Mouse (Mus musculus): ENCODE results near the gene Wdr66.

Wdr66 gene

DNA sequence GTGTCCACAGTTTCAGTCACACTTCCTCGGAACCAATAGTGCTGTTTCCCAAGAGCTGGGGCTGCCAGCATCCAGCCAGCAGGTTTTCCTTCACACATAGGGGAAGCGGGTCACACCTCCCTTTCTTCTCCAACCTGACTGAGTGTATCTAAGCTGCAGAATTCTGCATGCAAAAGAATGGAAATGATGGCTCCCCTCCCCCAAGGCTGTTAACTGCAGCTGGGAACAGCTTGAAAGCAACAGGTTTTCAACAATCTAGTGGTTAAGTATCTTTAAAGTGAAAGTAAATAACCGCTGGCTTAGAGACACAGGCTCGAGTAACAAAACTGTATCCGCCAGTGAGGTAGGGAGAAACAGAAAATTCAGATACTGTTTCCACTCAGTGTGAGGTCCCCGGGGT lies 66.1 kb downstream of the Wdr66 start:
- peak; percentile 42 for DNase-seq

GRCm38 (mm10) chr5:123320136-123320535 lies 68.2 kb downstream of the Wdr66 start:
- DNase-seq: no peak

- DNase-seq: no peak
Measured at GRCm38 (mm10) chr5:123324242-123324641, 72.3 kb downstream of the Wdr66 start.

DNA sequence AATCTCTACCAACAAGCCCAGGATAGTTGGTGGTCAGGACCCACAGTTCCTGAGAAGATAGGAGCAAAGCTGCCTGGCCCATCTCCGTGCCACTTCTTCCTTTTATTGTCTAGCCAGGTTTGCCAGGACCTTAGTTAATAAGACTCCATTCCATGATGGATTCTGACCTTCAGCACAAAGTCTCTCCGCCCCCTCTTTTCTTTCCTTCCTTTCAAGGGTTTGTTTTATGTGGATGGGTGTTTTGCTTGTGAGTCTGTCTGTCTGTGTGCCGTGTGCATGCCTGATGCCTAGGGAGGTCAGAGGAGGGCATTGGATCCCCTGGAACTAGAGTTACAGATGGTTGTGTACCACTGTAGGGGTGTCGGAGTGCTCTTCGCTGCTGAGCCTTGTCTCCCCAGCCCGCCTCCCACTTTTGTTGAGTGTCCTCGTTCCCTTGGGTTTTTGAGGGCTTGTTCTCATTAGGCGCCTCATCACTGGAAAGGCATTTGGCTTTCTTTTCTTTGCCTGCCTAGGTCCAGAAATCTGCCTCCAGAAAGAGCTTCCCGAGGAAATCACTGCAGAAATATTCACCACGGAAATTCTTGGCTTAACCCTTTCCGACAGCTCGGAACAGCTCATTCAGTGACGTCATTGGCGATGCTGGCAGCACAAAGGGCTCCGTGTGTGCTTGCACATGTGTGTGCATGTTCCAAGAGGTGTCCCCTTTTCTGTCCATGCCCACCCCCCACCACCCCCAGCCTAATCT lies 74.3 kb downstream of the Wdr66 start:
- peak; percentile 32 for DNase-seq

DNA sequence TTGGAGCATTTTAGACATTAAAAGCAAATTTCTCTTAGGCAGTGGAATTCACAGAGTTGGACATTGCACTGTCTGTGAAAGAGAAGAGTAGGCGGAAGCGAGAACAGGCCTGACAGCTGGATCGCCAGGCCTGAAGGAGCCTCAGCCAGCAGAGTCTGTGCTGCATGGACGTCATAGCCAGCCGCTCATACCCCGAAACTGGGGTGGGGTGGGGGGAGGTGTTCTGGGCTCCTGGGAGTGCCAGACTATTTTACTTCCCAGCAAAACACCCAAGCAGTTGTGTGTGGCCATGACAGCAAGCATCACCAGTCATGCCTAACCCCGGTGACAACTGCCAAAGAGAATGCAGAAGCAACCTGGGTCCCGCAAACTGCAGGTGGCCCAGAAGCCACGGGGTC lies 74.8 kb downstream of the Wdr66 start:
- peak; percentile 64 for DNase-seq

DNA sequence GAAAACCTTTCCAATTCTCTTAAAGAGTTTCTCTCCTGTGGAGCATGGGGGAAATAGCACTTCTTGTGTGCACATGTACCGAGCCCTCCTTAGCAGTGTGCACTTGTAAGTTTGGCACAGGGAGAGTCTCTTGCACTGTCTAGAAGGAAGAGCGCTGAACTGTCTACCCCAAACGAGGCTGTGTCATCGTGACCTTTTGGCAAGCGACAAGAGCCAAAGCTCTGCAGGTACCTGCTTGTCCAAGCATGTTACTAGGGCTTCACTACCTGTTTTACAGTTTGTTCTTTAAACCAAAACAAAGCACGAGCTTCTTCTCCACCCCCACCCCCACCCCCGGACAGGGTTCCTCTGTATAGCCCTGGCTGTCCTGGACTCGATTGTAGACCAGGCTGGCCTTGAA lies 75.8 kb downstream of the Wdr66 start:
- DNase-seq: no peak

GRCm38 (mm10) chr5:123333566-123333965 lies 81.7 kb downstream of the Wdr66 start:
- no peak for DNase-seq

- DNase-seq: no peak
Measured at GRCm38 (mm10) chr5:123336205-123336961, 84.5 kb downstream of the Wdr66 start.

GRCm38 (mm10) chr5:123338463-123338862 lies 86.6 kb downstream of the Wdr66 start:
- DNase-seq: no peak

GRCm38 (mm10) chr5:123343707-123344627 lies 92.1 kb downstream of the Wdr66 start, which contains the start of gene Bcl7a:
TSS of gene Bcl7a (plus strand) at chr5:123343834.
- peak; percentile 94 for DNase-seq

GRCm38 (mm10) chr5:123344628-123344962 lies 92.7 kb downstream of the Wdr66 start:
- no peak for DNase-seq

- peak; percentile 78 for DNase-seq
Measured at GRCm38 (mm10) chr5:123344963-123345852, 93.3 kb downstream of the Wdr66 start.

GRCm38 (mm10) chr5:123345853-123346654 lies 94.2 kb downstream of the Wdr66 start:
- peak; percentile 81 for DNase-seq

DNA sequence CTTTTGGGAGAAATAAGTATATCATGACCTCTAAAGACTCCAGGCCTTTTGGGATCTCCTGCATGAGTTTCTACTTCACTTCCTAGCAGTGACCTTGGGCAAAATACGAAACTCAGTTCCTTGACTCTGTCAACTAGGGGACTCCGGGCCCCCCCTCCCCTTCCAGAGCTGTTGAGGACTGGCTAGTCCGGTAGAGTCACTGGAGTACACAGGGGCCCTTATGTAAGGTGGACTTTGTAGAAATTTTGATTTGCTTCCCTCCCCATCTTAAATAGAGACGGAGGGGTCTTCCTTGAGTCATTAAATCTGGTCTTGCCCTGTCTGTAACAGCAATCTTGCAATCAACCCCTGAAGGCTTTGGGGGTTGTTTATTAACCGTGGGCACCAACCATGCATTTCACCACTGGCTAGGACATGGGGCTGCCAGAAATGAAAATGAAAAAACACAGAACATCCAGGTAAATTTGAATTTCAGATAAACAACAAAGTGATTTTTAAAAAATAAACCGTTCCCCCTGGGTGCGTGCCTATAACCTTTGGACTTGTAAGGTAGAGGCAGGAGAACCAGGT lies 94.9 kb downstream of the Wdr66 start:
- peak; percentile 72 for DNase-seq

- no peak for DNase-seq
Measured at GRCm38 (mm10) chr5:123347985-123348384, 96.1 kb downstream of the Wdr66 start.

GRCm38 (mm10) chr5:123350386-123350785 lies 98.5 kb downstream of the Wdr66 start:
- peak; percentile 66 for DNase-seq

DNA sequence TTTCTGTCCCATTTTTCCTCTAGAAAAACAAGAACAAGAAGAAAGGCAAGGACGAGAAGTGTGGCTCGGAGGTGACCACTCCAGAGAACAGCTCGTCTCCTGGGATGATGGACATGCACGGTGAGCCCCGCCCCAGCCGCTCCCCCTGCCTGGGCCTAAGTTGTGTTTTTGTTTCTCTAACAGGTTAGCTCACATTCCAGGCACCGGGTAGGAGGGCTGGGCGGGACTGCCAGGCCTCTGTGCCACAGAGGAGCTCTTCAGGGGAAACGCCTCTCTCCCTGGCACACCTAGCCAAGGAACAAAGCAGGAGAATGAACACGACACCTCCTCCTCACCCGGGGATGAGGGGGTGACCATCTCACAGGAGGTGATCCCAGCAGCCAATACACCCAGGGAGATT lies 104.0 kb downstream of the Wdr66 start:
- DNase-seq: peak; percentile 73

DNA sequence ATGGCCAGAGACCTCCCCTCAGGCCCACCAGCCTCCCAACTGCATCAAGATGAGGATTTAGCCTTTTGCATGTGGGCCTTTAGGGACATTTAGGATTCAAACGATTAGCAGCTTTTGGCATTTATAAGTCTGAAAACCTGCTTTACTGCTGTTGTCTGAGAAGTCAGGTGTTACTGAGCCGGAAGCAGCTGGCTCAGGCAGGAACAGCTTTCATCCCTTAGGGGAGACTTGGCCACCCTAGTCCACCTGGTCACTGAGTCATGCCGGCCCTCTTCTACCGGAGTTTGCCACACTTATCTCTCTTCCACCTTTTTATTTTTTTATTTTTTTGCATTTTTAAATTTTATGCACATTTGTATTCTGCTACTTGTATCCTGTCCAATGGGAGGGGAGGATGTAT lies 105.4 kb downstream of the Wdr66 start:
- DNase-seq: peak; percentile 30

DNA sequence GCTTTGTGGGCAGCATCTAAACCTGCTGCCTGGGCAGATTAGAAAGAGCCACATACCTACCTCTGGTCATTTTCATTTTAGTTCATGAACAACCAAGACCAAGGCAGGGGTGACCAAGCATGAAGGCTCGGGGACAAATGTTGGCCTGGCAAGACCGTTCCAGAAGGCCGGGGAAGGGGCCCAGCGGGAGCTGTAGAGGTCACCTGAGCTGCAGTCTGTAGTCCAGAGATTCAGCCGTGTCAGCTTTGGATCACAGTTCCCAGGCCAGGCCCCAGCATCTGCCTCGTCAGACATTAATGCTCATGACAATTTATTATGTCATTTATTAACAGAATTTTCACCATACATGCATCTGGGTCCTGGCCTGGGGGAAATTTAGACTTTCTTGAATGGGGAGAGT lies 107.5 kb downstream of the Wdr66 start:
- peak; percentile 85 for DNase-seq

DNA sequence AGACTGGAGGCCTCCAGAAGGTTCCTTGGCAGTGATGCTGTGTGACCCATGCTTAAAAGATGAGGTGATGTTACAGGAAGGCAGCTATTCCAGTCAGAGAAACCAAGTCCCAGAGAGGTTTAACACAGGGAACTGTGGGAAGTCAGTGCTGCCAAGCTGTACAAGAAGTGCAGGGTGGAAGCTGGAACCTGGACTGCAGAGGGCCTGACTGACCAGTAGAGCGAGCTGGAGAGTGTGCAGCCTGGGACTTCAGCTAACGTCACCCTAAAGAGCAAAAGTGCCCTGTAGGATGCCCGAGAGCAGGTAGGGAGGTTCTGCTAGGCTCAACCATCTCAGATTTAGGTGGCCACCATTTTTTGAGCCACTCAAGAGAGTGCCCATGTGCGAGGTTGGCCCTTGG lies 111.0 kb downstream of the Wdr66 start:
- no peak for DNase-seq
